Mouse (Mus musculus): Measurements from ENCODE around the gene Fam227b. TPM values are rescaled to one million over a fixed set of nuclear protein-coding genes. Genes with fewer than 3 reads are reported as not detected.

The Fam227b gene
- polyA plus RNA-seq, 1 experiment from 2014 or later = not detected

- Histone ChIP-seq H3K9me3 (replicated peaks) (no peaks in the 10 kb centered on the region), H3K4me1 (no peaks in the 10 kb centered on the region)
- 82% methylated on average over 8 of the region's 8 CpGs for WGBS
Measured at GRCm38 (mm10) chr2:126086187-126086586, 65.6 kb downstream of the Fam227b start.

GRCm38 (mm10) chr2:126084326-126084725 lies 67.5 kb downstream of the Fam227b start:
- Histone ChIP-seq H3K4me1 (no peaks in the 10 kb centered on the region), H3K27me3 (ENCODE audit: low read depth, poor library complexity, severe bottlenecking) (no peaks in the 10 kb centered on the region), H3K36me3 (no peaks in the 10 kb centered on the region), H3K27ac (no peak overlapping the region), H3K9me3 (replicated peaks) (no peaks in the 10 kb centered on the region), H3K4me3 (no peak overlapping the region)
- WGBS = 87% methylated on average over 3 of the region's 3 CpGs
- DNase-seq (ENCODE audit: low spot score) = no peak

More at GRCm38 (mm10) chr2:126086187-126086586, 65.6 kb downstream of the Fam227b start:
- Histone ChIP-seq H3K36me3 (no peaks in the 10 kb centered on the region), H3K4me3 (no peak overlapping the region), H3K27me3 (ENCODE audit: low read depth, poor library complexity, severe bottlenecking) (no peaks in the 10 kb centered on the region), H3K27ac (no peak overlapping the region)
- no peak for DNase-seq (ENCODE audit: low spot score)

- DNase-seq (ENCODE audit: low spot score) = no peak
- no peak overlapping the region for H3K4me3 ChIP-seq
- H3K4me1 ChIP-seq = no peaks in the 10 kb centered on the region
- no peak overlapping the region for H3K27ac ChIP-seq
- no peaks in the 10 kb centered on the region for H3K27me3 ChIP-seq (ENCODE audit: low read depth, poor library complexity, severe bottlenecking)
- no peaks in the 10 kb centered on the region for H3K9me3 ChIP-seq (replicated peaks)
- no peaks in the 10 kb centered on the region for H3K36me3 ChIP-seq
- WGBS = 63% methylated on average over 2 of the region's 2 CpGs
Measured at GRCm38 (mm10) chr2:126079086-126079485, 72.7 kb downstream of the Fam227b start.

- no peaks in the 10 kb centered on the region for H3K27me3 ChIP-seq (ENCODE audit: low read depth, poor library complexity, severe bottlenecking)
- WGBS = 93% methylated on average over 6 of the region's 6 CpGs
- no peaks in the 10 kb centered on the region for H3K36me3 ChIP-seq
- H3K4me1 ChIP-seq = no peaks in the 10 kb centered on the region
- no peak overlapping the region for H3K4me3 ChIP-seq
- H3K27ac ChIP-seq = no peak overlapping the region
- DNase-seq (ENCODE audit: low spot score) = no peak
- H3K9me3 ChIP-seq (replicated peaks) = no peaks in the 10 kb centered on the region
Measured at GRCm38 (mm10) chr2:126076506-126076905, 75.3 kb downstream of the Fam227b start.

GRCm38 (mm10) chr2:126073744-126074143 lies 78.1 kb downstream of the Fam227b start:
- WGBS = 94% methylated on average over 4 of the region's 4 CpGs
- no peaks in the 10 kb centered on the region for H3K27me3 ChIP-seq (ENCODE audit: low read depth, poor library complexity, severe bottlenecking)
- H3K9me3 ChIP-seq (replicated peaks) = no peaks in the 10 kb centered on the region
- no peaks in the 10 kb centered on the region for H3K36me3 ChIP-seq
- H3K4me1 ChIP-seq = no peaks in the 10 kb centered on the region
- DNase-seq (ENCODE audit: low spot score) = no peak
- H3K4me3 ChIP-seq = no peak overlapping the region
- no peak overlapping the region for H3K27ac ChIP-seq

GRCm38 (mm10) chr2:126069740-126070139 lies 82.1 kb downstream of the Fam227b start:
- H3K9me3 ChIP-seq (replicated peaks) = no peaks in the 10 kb centered on the region
- DNase-seq (ENCODE audit: low spot score) = no peak
- 87% methylated on average over 1 of the region's 1 CpGs for WGBS
- H3K4me1 ChIP-seq = no peaks in the 10 kb centered on the region
- H3K27ac ChIP-seq = no peak overlapping the region
- no peaks in the 10 kb centered on the region for H3K36me3 ChIP-seq
- no peak overlapping the region for H3K4me3 ChIP-seq
- H3K27me3 ChIP-seq (ENCODE audit: low read depth, poor library complexity, severe bottlenecking) = no peaks in the 10 kb centered on the region

GRCm38 (mm10) chr2:126065303-126065856 lies 86.4 kb downstream of the Fam227b start:
- H3K9me3 ChIP-seq (replicated peaks) = no peaks in the 10 kb centered on the region
- WGBS = 90% methylated on average over 3 of the region's 3 CpGs
- H3K4me1 ChIP-seq = peaks cover 6% of the 10 kb centered on the region; the same call in 1 of the 2 replicates
- no peak overlapping the region for H3K27ac ChIP-seq
- no peak for DNase-seq (ENCODE audit: low spot score)
- no peak overlapping the region for H3K4me3 ChIP-seq
- H3K27me3 ChIP-seq (ENCODE audit: low read depth, poor library complexity, severe bottlenecking) = no peaks in the 10 kb centered on the region
- no peaks in the 10 kb centered on the region for H3K36me3 ChIP-seq

GRCm38 (mm10) chr2:126064814-126065213 lies 87.0 kb downstream of the Fam227b start:
- WGBS = 47% methylated on average over 2 of the region's 2 CpGs
- H3K27ac ChIP-seq = no peak overlapping the region

GRCm38 (mm10) chr2:126062876-126063275 lies 88.9 kb downstream of the Fam227b start:
- no peak overlapping the region for H3K27ac ChIP-seq
- 76% methylated on average over 7 of the region's 7 CpGs for WGBS
- H3K4me1 ChIP-seq = peaks cover 6% of the 10 kb centered on the region; the same call in 1 of the 2 replicates
- H3K9me3 ChIP-seq (replicated peaks) = no peaks in the 10 kb centered on the region
- no peaks in the 10 kb centered on the region for H3K36me3 ChIP-seq
- no peak overlapping the region for H3K4me3 ChIP-seq
- DNase-seq (ENCODE audit: low spot score) = no peak
- H3K27me3 ChIP-seq (ENCODE audit: low read depth, poor library complexity, severe bottlenecking) = no peaks in the 10 kb centered on the region

More at GRCm38 (mm10) chr2:126064814-126065213, 87.0 kb downstream of the Fam227b start:
- no peak for DNase-seq (ENCODE audit: low spot score)
- Histone ChIP-seq H3K36me3 (no peaks in the 10 kb centered on the region), H3K4me1 (peaks cover 6% of the 10 kb centered on the region; the same call in 1 of the 2 replicates), H3K27me3 (ENCODE audit: low read depth, poor library complexity, severe bottlenecking) (no peaks in the 10 kb centered on the region), H3K9me3 (replicated peaks) (no peaks in the 10 kb centered on the region), H3K4me3 (no peak overlapping the region)

GRCm38 (mm10) chr2:126061037-126061773 lies 90.6 kb downstream of the Fam227b start:
- 86% methylated on average over 17 of the region's 17 CpGs for WGBS
- no peak for DNase-seq (ENCODE audit: low spot score)
- Histone ChIP-seq H3K9me3 (replicated peaks) (no peaks in the 10 kb centered on the region), H3K4me3 (no peak overlapping the region), H3K36me3 (no peaks in the 10 kb centered on the region), H3K4me1 (peaks cover 6% of the 10 kb centered on the region; the same call in 1 of the 2 replicates), H3K27ac (peak overlapping the region; percentile 42; the same call in 1 of the 2 replicates), H3K27me3 (ENCODE audit: low read depth, poor library complexity, severe bottlenecking) (no peaks in the 10 kb centered on the region)

- Histone ChIP-seq H3K36me3 (no peaks in the 10 kb centered on the region), H3K9me3 (replicated peaks) (no peaks in the 10 kb centered on the region), H3K4me1 (peaks cover 6% of the 10 kb centered on the region; the same call in 1 of the 2 replicates), H3K4me3 (no peak overlapping the region), H3K27me3 (ENCODE audit: low read depth, poor library complexity, severe bottlenecking) (no peaks in the 10 kb centered on the region), H3K27ac (peak overlapping the region; percentile 42; the same call in 1 of the 2 replicates)
- no peak for DNase-seq (ENCODE audit: low spot score)
- WGBS = 76% methylated on average over 4 of the region's 4 CpGs
Measured at GRCm38 (mm10) chr2:126060595-126060994, 91.2 kb downstream of the Fam227b start.

GRCm38 (mm10) chr2:126053657-126054056 lies 98.1 kb downstream of the Fam227b start:
- Histone ChIP-seq H3K9me3 (replicated peaks) (no peaks in the 10 kb centered on the region), H3K27ac (peak overlapping the region; percentile 11; the same call in 1 of the 2 replicates), H3K4me1 (peaks cover 27% of the 10 kb centered on the region), H3K36me3 (no peaks in the 10 kb centered on the region), H3K4me3 (no peak overlapping the region), H3K27me3 (ENCODE audit: low read depth, poor library complexity, severe bottlenecking) (no peaks in the 10 kb centered on the region)
- WGBS = 57% methylated on average over 5 of the region's 5 CpGs
- DNase-seq (ENCODE audit: low spot score) = no peak

All from limb, embryonic 10.5 days (tissue).